ENCODE assay signal across 17 mouse cellular contexts in genomic region chr12:85621673-85622072, GRCm38 (mm10). TPM values are rescaled to one million over a fixed set of nuclear protein-coding genes. Genes with fewer than 3 reads are reported as not detected.
DNase-seq lines count a peak whose midpoint lies in the region; ATAC-seq and TF ChIP-seq lines count a peak whose summit lies in the region.
"Had no signal": no experiment of that assay in that cellular context is flagged by ENCODE, and none has a peak within 500 bp of the region (broad histone marks: within the 10 kb centered on the region; RNA-seq: fewer than 3 reads in every experiment).

No protein-coding gene starts in this region.

- H3K4me2 ChIP-seq in forebrain, postnatal 0 days (ENCODE audit: low read depth): no peak overlapping the region
- H3K4me2 ChIP-seq in neural tube, embryonic 11.5 days (ENCODE audit: low read depth): no peak overlapping the region
- no peak overlapping the region for H3K4me2 ChIP-seq in hindbrain, embryonic 12.5 days (replicated peaks)
- H3K4me2 ChIP-seq: liver, embryonic 12.5 days; midbrain, embryonic 11.5 days had no signal

- no peaks in the 10 kb centered on the region for H3K36me3 ChIP-seq in forebrain, embryonic 10.5 days (replicated peaks)
- peaks cover 7% of the 10 kb centered on the region for H3K36me3 ChIP-seq in forebrain, postnatal 0 days (ENCODE audit: insufficient read depth)
- H3K36me3 ChIP-seq in neural tube, embryonic 11.5 days (ENCODE audit: control insufficient read depth, insufficient read depth, low read length): no peaks in the 10 kb centered on the region
- H3K36me3 ChIP-seq in hindbrain, embryonic 12.5 days: no peaks in the 10 kb centered on the region
- H3K36me3 ChIP-seq: liver, embryonic 12.5 days had no signal

- no peaks in the 10 kb centered on the region for H3K27me3 ChIP-seq in forebrain, embryonic 10.5 days (ENCODE audit: poor library complexity, severe bottlenecking)
- H3K27me3 ChIP-seq in forebrain, postnatal 0 days (ENCODE audit: insufficient read depth, low read length): no peaks in the 10 kb centered on the region
- no peaks in the 10 kb centered on the region for H3K27me3 ChIP-seq in neural tube, embryonic 11.5 days (ENCODE audit: control insufficient read depth, insufficient read depth, low read length)
- H3K27me3 ChIP-seq in hindbrain, embryonic 12.5 days: no peaks in the 10 kb centered on the region; the same call in 1 of the 2 replicates
- H3K27me3 ChIP-seq: liver, embryonic 12.5 days had no signal

- WGBS in forebrain, embryonic 10.5 days: 83% methylated on average over 4 of the region's 4 CpGs
- 89% methylated on average over 4 of the region's 4 CpGs for WGBS in forebrain, postnatal 0 days
- 78% methylated on average over 4 of the region's 4 CpGs for WGBS in neural tube, embryonic 11.5 days
- WGBS in hindbrain, embryonic 12.5 days: 74% methylated on average over 4 of the region's 4 CpGs

- DNase-seq in forebrain, embryonic 10.5 days (ENCODE audit: extremely low spot score, low spot score): no peak
- DNase-seq in forebrain, postnatal 0 days: no peak
- peak; percentile 35 for DNase-seq in neural tube, embryonic 11.5 days (ENCODE audit: low spot score)
- DNase-seq in neural tube, embryonic 10.5 days (ENCODE audit: extremely low spot score, low spot score): no peak
- DNase-seq in spleen, postnatal 36 days (ENCODE audit: low spot score in 2 of 2): no peak
- DNase-seq in thymus, adult 18-20 months: no peak
- no peak for DNase-seq in testis, postnatal 10 days (ENCODE audit: low spot score)
- DNase-seq: cerebellum, adult 8-10 months; kidney, postnatal 10 days; layer of hippocampus, adult 9-11 months; right cerebral cortex, postnatal 14 days; thymus, postnatal 14 days had no signal

- no peak overlapping the region for H3K9ac ChIP-seq in forebrain, postnatal 0 days
- peak overlapping the region; percentile 1 for H3K9ac ChIP-seq in neural tube, embryonic 11.5 days (ENCODE audit: low read length)
- H3K9ac ChIP-seq in hindbrain, embryonic 12.5 days: no peak overlapping the region
- H3K9ac ChIP-seq: liver, embryonic 12.5 days had no signal

- no peaks in the 10 kb centered on the region for H3K9me3 ChIP-seq in forebrain, embryonic 10.5 days
- no peaks in the 10 kb centered on the region for H3K9me3 ChIP-seq in forebrain, postnatal 0 days (ENCODE audit: low read length)
- no peaks in the 10 kb centered on the region for H3K9me3 ChIP-seq in neural tube, embryonic 11.5 days (ENCODE audit: control insufficient read depth, low read length)
- no peaks in the 10 kb centered on the region for H3K9me3 ChIP-seq in hindbrain, embryonic 12.5 days (replicated peaks)
- H3K9me3 ChIP-seq: liver, embryonic 12.5 days had no signal

- H3K4me1 ChIP-seq in forebrain, embryonic 10.5 days: peaks cover 35% of the 10 kb centered on the region
- peaks cover 17% of the 10 kb centered on the region; the same call in 1 of the 2 replicates for H3K4me1 ChIP-seq in forebrain, postnatal 0 days (ENCODE audit: insufficient read depth)
- peaks cover 22% of the 10 kb centered on the region for H3K4me1 ChIP-seq in neural tube, embryonic 11.5 days (ENCODE audit: control insufficient read depth, insufficient read depth, low read length)
- H3K4me1 ChIP-seq in hindbrain, embryonic 12.5 days: peaks cover 42% of the 10 kb centered on the region

- ATAC-seq in forebrain, postnatal 0 days: no peak
- ATAC-seq in neural tube, embryonic 11.5 days (ENCODE audit: insufficient read depth, low FRiP score, low TSS enrichment): 0 out of 2 replicates have a peak, but pooled peaks have one; percentile 42
- no peak for ATAC-seq in hindbrain, embryonic 12.5 days (ENCODE audit: low FRiP score)
- ATAC-seq: liver, embryonic 12.5 days; lung, postnatal 0 days had no signal

- peak overlapping the region; percentile 26; the same call in 1 of the 2 replicates for H3K27ac ChIP-seq in forebrain, embryonic 10.5 days
- no peak overlapping the region for H3K27ac ChIP-seq in forebrain, postnatal 0 days (ENCODE audit: low read depth, low read length)
- H3K27ac ChIP-seq in neural tube, embryonic 11.5 days (ENCODE audit: low read depth, low read length): peak overlapping the region; percentile 51; the same call in 1 of the 2 replicates
- peak overlapping the region; percentile 78 for H3K27ac ChIP-seq in hindbrain, embryonic 12.5 days
- H3K27ac ChIP-seq: liver, embryonic 12.5 days had no signal

- no peak for TF ChIP-seq CTCF in forebrain, postnatal 0 days (IDR thresholded peaks at IDR 0.05; ENCODE audit: low read depth)

- no peak overlapping the region for H3K4me3 ChIP-seq in forebrain, embryonic 10.5 days
- no peak overlapping the region for H3K4me3 ChIP-seq in forebrain, postnatal 0 days (ENCODE audit: low read depth, low read length)
- H3K4me3 ChIP-seq in neural tube, embryonic 11.5 days (ENCODE audit: low read depth, low read length): no peak overlapping the region
- H3K4me3 ChIP-seq in hindbrain, embryonic 12.5 days: no peak overlapping the region
- H3K4me3 ChIP-seq: erythroblast, embryonic 14.5 days; liver, embryonic 12.5 days had no signal

RNA-seq across cellular contexts. Expression of gene Jdp2, which starts 22.8 kb away (rescaled TPM):
- 0.12 and 0.15 TPM in 2 replicates for polyA plus RNA-seq in forebrain, embryonic 10.5 days (2016; fragmentation: Nextera tagmentation; extraction: Ambion mirVana)
- total RNA-seq in forebrain, postnatal 0 days (2014; rRNA removed): 10.4 and 17.2 TPM in 2 replicates
- polyA plus RNA-seq in forebrain, postnatal 0 days (2015; fragmentation: Nextera tagmentation; extraction: Ambion mirVana): 0.24 and 0.60 TPM in 2 replicates
- polyA plus RNA-seq in neural tube, embryonic 11.5 days (2014; fragmentation: Nextera tagmentation; extraction: Ambion mirVana): 0.69 and 0.87 TPM in 2 replicates
- polyA plus RNA-seq in hindbrain, embryonic 12.5 days (2016; fragmentation: Nextera tagmentation; extraction: Ambion mirVana): 0.90 and 1.1 TPM in 2 replicates
